Mouse (Mus musculus): ENCODE measurements at regions not wholly inside any gene's neighbourhood (a gene's known extent, or its start where the extent isn't known, plus 50 kb on each side); places are given as distances from the start of the nearest gene placed in this dataset.

DNA sequence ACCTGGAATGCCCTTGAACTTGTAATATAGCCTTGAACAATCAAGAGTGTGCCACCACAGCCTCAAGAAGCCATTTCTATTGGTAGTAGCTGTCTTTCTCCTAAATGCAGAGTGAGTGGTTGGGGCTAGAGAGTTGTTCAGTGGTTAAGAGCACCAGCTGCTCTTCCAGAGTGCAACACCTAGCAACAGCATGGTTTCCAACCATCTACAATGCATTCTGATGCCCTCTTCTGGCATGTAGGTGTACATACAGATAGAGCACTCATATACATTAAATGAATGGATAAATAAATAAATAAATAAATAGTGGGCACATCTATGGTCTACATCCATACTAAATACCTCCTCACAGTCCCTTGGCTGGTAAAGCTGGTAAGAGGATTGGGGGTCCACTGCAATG is 316.2 kb upstream of the Spred2 start:
- no peak for DNase-seq (ENCODE audit: low spot score)

DNA sequence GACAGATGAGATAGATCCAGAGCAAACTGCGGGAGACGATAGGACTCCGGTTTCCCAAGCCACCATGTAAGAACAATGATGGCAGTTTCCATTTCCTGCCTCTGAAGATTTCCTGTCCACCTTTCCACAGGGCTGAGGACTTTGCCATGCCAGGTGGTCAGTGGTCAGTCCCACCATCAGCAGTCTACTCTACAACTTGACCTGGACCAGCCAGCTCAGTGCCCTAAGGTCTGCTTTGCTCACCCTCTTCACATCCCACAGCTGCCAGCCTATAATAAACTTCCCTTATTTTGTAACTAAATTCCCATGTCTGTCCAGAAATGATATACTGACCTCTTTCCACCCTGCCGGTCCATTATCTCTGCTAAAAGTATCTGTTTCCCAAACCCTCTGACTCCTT is 315.7 kb upstream of the Spred2 start:
- H3K27me3 ChIP-seq (ENCODE audit: insufficient read depth, poor library complexity, severe bottlenecking), result no peaks in the 10 kb centered on the region
- no peak overlapping the region for H3K27ac ChIP-seq
- H3K4me3 ChIP-seq, result no peak overlapping the region
- WGBS, result 94% methylated on average over 4 of the region's 4 CpGs
- no peaks in the 10 kb centered on the region for H3K36me3 ChIP-seq
- H3K4me1 ChIP-seq (replicated peaks), result no peaks in the 10 kb centered on the region
- no peak for DNase-seq (ENCODE audit: low spot score)
- H3K9me3 ChIP-seq, result no peaks in the 10 kb centered on the region

More for the DNA sequence above, 316.2 kb upstream of the Spred2 start:
- no peaks in the 10 kb centered on the region for H3K9me3 ChIP-seq
- H3K27me3 ChIP-seq (ENCODE audit: insufficient read depth, poor library complexity, severe bottlenecking), result no peaks in the 10 kb centered on the region
- no peaks in the 10 kb centered on the region for H3K4me1 ChIP-seq (replicated peaks)
- H3K4me3 ChIP-seq, result no peak overlapping the region
- H3K36me3 ChIP-seq, result no peaks in the 10 kb centered on the region
- H3K27ac ChIP-seq, result no peak overlapping the region

DNA sequence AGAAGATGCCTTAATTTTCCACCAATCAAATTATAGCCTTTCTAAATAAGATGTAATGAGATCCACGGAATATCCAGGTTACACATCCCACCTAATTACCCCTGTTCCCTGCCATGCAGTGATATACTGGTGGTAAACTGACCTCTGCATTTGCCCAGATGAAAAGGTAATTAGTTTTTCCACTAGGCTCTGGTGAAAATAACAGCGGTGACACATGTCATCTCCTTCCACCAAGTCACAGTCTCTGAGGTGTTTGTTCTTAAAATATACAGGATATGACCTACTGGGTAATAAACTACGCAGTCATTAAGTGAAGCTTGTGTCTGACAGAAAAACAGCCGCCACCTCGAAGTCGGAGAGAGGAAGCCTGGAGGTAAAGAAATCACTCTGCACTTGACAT is 313.6 kb upstream of the Spred2 start:
- 77% methylated on average over 6 of the region's 6 CpGs for WGBS
- no peak for DNase-seq (ENCODE audit: low spot score)

DNA sequence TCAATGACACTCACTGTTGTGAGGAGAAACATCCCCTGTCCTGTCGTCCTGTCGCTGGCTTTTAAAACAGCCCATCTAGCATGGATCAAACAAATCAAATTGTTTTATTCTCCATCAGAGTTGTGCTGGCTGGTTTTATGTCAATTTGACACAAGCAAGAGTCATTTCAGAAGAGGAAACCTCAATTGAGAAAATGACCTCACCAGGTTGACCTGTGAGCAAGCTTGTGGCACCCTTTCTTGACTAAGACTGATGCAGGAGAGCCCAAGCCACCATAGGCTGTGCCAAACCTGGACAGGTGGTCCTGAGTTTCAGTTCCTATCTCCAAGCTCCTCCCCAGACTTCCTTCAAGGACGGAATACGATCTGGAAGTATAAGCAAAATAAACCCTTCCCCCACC is 313.0 kb upstream of the Spred2 start:
- H3K4me1 ChIP-seq (replicated peaks), result no peaks in the 10 kb centered on the region
- no peaks in the 10 kb centered on the region for H3K27me3 ChIP-seq (ENCODE audit: insufficient read depth, poor library complexity, severe bottlenecking)
- no peak overlapping the region for H3K27ac ChIP-seq
- DNase-seq (ENCODE audit: low spot score), result no peak
- 89% methylated on average over 4 of the region's 4 CpGs for WGBS
- H3K9me3 ChIP-seq, result no peaks in the 10 kb centered on the region
- H3K4me3 ChIP-seq, result no peak overlapping the region
- no peaks in the 10 kb centered on the region for H3K36me3 ChIP-seq

More for the DNA sequence above, 313.6 kb upstream of the Spred2 start:
- Histone ChIP-seq H3K4me3 (no peak overlapping the region), H3K4me1 (replicated peaks) (no peaks in the 10 kb centered on the region), H3K27me3 (ENCODE audit: insufficient read depth, poor library complexity, severe bottlenecking) (no peaks in the 10 kb centered on the region), H3K27ac (no peak overlapping the region), H3K36me3 (no peaks in the 10 kb centered on the region), H3K9me3 (no peaks in the 10 kb centered on the region)

DNA sequence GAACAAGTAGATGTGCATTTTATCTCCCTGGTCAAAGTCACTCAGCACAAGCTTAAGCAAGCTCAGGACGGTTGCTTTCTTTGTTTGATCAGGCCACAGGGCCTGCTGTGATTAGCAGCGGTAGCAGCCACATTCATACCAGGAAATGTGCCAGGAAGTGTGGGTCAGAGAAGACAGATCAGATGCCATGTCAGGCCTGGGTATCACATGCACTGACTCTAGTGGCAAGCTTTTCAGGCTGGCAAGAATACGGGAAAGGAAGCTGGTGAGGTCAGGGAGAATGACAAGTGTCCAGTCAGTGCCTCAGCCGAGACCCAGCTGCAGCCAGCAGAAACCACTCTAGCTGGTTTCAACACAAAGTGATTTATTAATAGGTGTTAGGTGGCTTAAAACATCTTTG is 307.7 kb upstream of the Spred2 start:
- Histone ChIP-seq H3K27ac (no peak overlapping the region), H3K4me3 (no peak overlapping the region), H3K9me3 (no peaks in the 10 kb centered on the region), H3K27me3 (ENCODE audit: insufficient read depth, poor library complexity, severe bottlenecking) (no peaks in the 10 kb centered on the region), H3K36me3 (no peaks in the 10 kb centered on the region), H3K4me1 (replicated peaks) (no peaks in the 10 kb centered on the region)
- DNase-seq (ENCODE audit: low spot score), result no peak
- 73% methylated on average over 4 of the region's 4 CpGs for WGBS

DNA sequence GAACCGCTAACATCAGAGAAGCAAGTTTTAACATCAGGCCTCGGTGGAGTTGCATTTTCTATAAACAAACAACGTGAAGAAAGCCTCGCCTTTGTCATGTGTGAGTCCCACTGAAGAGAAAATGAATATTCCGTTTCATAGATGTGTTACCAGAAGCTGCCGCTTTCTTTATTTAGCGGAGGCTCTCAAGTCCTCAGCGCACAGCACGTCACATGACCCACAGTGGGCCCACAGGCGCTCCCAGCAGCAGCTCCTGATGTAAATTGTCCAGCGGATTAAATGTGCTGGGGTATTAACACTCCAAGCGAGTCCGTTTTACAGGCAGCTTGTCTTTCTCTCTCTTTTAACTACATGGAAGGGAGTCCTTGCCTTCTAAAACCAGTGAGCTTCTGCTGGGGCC is 304.7 kb upstream of the Spred2 start:
- peaks cover 10% of the 10 kb centered on the region for H3K9me3 ChIP-seq
- H3K4me1 ChIP-seq (replicated peaks), result no peaks in the 10 kb centered on the region
- no peak overlapping the region for H3K4me3 ChIP-seq
- H3K27me3 ChIP-seq (ENCODE audit: insufficient read depth, poor library complexity, severe bottlenecking), result no peaks in the 10 kb centered on the region
- DNase-seq (ENCODE audit: low spot score), result no peak
- no peaks in the 10 kb centered on the region for H3K36me3 ChIP-seq
- H3K27ac ChIP-seq, result no peak overlapping the region
- 84% methylated on average over 13 of the region's 13 CpGs for WGBS

DNA sequence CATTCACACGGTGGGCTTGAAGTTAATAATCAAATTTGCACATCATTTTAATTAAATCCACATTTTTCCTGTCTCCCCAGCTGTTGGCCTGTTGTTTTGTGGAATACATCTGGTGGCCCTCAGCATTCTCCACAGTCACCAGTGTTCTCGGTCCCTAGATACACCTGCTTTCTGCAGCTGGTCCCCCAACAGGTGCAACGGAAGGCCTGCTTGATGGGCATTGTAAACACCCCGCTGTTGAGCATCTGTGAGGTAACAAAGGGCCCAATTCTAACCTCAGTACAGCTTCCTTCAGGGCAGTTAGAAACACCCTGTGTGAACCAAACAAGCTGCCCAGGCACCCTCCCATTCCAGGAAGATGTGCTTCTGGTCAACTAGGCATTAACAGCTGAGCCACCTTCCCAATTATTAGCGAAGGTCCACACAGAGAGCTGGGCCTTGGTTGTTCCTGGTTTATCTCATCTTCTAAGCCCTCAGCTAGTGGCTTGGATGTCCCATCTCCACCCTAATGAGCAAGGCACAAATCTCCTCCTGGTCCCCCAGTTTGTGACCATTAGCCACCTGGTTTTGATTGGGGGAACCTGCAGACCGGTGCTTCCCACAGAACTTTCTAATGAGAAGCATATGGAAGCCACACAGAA is 293.0 kb upstream of the Spred2 start:
- Histone ChIP-seq H3K4me3 (no peak overlapping the region), H3K36me3 (no peaks in the 10 kb centered on the region), H3K27me3 (ENCODE audit: insufficient read depth, poor library complexity, severe bottlenecking) (no peaks in the 10 kb centered on the region), H3K9me3 (0 out of 2 replicates have a peak, but pooled peaks cover 3% of the 10 kb centered on the region), H3K27ac (no peak overlapping the region), H3K4me1 (replicated peaks) (no peaks in the 10 kb centered on the region)
- WGBS, result 80% methylated on average over 6 of the region's 6 CpGs
- no peak for DNase-seq (ENCODE audit: low spot score)

DNA sequence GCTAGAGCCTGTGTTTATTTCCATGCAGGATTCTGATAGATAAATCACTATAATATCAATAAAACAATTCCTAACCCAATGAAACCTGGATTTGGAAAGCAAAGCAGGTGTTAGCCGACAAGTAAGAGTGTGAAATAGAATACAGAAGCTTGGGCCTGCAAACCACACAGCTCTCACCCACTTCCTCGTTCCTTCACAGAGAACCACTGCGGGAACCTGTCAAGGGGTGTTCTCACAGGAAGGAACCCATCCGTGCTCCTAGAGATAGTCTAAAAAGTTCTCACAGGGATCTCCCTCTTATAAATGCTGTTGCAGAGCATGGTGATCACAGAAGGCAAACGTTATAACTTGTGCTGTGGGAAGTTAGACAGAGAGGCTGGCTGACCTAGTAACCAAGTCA is 291.7 kb upstream of the Spred2 start:
- Histone ChIP-seq H3K4me1 (replicated peaks) (no peaks in the 10 kb centered on the region), H3K9me3 (no peaks in the 10 kb centered on the region), H3K27me3 (ENCODE audit: insufficient read depth, poor library complexity, severe bottlenecking) (no peaks in the 10 kb centered on the region), H3K27ac (no peak overlapping the region), H3K4me3 (no peak overlapping the region), H3K36me3 (no peaks in the 10 kb centered on the region)
- WGBS, result 84% methylated on average over 5 of the region's 5 CpGs
- DNase-seq (ENCODE audit: low spot score), result no peak

DNA sequence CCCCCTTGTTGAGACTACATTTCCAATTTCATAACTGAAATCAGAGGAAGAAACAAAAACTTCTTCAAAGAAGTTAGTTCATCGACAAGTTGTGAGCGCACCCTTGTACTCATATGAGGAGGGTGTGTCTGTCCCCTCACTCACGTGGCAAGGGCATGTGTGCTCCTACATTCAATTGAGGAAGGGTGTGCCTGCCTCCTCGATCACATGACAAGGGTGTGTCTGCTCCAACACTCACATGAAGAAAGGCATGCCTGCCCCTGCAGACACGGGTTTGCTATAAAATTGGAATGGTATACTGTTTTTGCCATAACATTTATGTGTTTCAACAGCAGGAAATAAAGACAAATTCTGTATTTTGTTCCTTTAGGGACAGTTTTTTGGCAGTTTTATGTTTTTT is 290.6 kb upstream of the Spred2 start:
- H3K9me3 ChIP-seq, result no peaks in the 10 kb centered on the region
- DNase-seq (ENCODE audit: low spot score), result no peak
- 86% methylated on average over 5 of the region's 5 CpGs for WGBS

DNA sequence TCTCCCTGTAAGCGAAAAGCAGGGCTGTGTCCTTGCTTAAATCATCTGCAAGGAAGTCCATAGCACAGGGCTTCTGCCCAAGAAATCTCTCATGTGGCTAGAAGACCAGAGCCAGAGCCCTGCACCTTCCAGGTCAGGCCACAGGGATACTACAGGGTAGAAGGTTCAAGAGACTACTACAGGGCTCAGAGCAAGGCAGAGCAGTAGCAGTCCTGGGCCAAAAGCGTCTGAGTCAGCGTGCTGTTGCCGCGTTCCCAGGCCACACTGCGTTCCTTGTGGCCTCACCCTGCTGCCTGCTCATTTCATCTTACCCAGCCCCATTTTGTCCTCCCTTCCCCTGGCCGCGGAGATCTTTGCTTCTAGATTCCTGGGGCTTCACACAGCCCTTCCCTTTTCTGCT is 283.0 kb upstream of the Spred2 start:
- no peaks in the 10 kb centered on the region for H3K36me3 ChIP-seq
- no peaks in the 10 kb centered on the region for H3K9me3 ChIP-seq
- H3K4me3 ChIP-seq, result no peak overlapping the region
- no peaks in the 10 kb centered on the region for H3K27me3 ChIP-seq (ENCODE audit: insufficient read depth, poor library complexity, severe bottlenecking)
- no peak overlapping the region for H3K27ac ChIP-seq
- 71% methylated on average over 8 of the region's 8 CpGs for WGBS
- no peak for DNase-seq (ENCODE audit: low spot score)
- H3K4me1 ChIP-seq (replicated peaks), result peaks cover 9% of the 10 kb centered on the region

More for the DNA sequence above, 290.6 kb upstream of the Spred2 start:
- Histone ChIP-seq H3K4me1 (replicated peaks) (no peaks in the 10 kb centered on the region), H3K27me3 (ENCODE audit: insufficient read depth, poor library complexity, severe bottlenecking) (no peaks in the 10 kb centered on the region), H3K4me3 (no peak overlapping the region), H3K36me3 (no peaks in the 10 kb centered on the region), H3K27ac (no peak overlapping the region)

DNA sequence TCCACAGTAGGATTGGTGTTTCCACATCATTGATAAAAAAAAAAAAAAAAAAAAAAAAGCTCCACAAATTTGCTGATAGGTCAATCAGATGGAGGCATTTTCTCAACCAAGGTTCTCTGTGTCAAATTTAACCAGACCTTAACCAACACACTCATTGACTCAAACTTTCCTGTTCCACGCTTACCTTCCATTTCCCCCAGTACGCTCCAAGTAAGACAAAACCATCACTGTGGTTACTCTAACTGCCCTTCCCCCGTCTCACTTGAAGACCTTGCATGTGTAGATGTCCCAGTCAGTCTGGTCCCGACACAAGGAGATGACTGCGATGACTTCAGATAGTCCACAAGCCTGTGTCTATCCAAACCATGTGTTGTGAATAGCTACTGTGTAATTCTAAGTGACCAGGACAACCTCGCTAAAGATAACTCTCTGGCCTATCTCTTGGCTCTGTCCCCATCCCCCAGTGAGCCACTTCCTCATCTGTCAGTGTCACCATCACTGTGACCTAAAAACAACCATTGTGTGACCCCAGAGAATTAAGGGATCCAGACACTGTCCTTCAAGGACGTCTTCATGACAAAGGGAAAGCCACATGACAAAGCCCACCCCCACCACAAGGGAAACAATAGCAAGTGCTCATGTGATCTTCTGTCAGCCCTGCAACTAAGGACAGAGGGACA is 279.9 kb upstream of the Spred2 start:
- peaks cover 9% of the 10 kb centered on the region for H3K4me1 ChIP-seq (replicated peaks)
- H3K36me3 ChIP-seq, result no peaks in the 10 kb centered on the region
- H3K27me3 ChIP-seq (ENCODE audit: insufficient read depth, poor library complexity, severe bottlenecking), result no peaks in the 10 kb centered on the region
- peak; percentile 18 for DNase-seq (ENCODE audit: low spot score)
- WGBS, result 60% methylated on average over 7 of the region's 7 CpGs
- H3K4me3 ChIP-seq, result no peak overlapping the region
- no peaks in the 10 kb centered on the region for H3K9me3 ChIP-seq
- peak overlapping the region; percentile 45; the same call in 1 of the 2 replicates for H3K27ac ChIP-seq

DNA sequence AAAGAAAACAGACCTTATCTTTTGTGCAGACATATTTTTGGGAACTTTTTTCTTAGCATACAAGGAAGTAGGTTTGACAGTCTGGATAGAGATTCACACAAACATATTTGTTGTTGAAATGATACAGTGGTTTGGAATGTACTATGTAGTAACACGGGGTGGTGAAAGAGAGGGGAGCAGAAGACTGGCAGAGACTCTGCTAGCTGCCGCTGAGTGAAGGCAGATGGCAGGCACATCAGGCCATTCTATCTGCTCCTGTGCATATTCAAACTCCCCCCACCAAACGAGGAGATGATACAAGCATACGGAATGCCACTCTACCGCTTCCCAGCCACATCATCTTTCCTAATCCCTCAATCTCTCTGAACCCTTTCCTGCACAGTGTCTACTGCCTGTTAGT is 279.1 kb upstream of the Spred2 start:
- Histone ChIP-seq H3K4me3 (no peak overlapping the region), H3K36me3 (no peaks in the 10 kb centered on the region), H3K27ac (0 out of 2 replicates have a peak overlapping the region, but pooled peaks have one; percentile 24), H3K27me3 (ENCODE audit: insufficient read depth, poor library complexity, severe bottlenecking) (no peaks in the 10 kb centered on the region), H3K9me3 (no peaks in the 10 kb centered on the region), H3K4me1 (replicated peaks) (peaks cover 9% of the 10 kb centered on the region)
- DNase-seq (ENCODE audit: low spot score), result no peak
- 72% methylated on average over 5 of the region's 5 CpGs for WGBS

DNA sequence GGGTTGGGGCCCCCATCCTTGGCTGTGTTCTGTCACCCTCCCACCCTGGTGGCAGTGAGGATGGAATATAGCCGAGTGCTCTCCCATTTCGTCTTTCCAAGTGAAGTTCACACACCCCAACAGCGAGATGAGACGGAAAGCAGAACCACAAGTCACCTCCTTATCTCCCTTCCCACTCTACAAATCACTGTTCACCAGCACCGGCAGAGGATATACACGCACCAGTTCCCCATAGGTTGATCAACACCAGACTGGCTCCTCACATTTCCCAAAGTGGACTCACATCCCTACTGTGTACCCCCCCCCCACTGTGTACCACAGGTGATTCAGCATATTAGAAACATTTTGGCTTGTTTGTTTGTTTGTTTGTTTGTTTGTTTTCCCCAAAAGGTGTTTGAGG is 272.7 kb upstream of the Spred2 start:
- no peak for DNase-seq (ENCODE audit: low spot score)
- peaks cover 4% of the 10 kb centered on the region; the same call in 1 of the 2 replicates for H3K4me1 ChIP-seq (replicated peaks)
- H3K9me3 ChIP-seq, result no peaks in the 10 kb centered on the region
- no peaks in the 10 kb centered on the region for H3K36me3 ChIP-seq
- WGBS, result 97% methylated on average over 6 of the region's 6 CpGs
- no peaks in the 10 kb centered on the region for H3K27me3 ChIP-seq (ENCODE audit: insufficient read depth, poor library complexity, severe bottlenecking)
- H3K27ac ChIP-seq, result no peak overlapping the region
- no peak overlapping the region for H3K4me3 ChIP-seq

All from hindbrain, embryonic 10.5 days (tissue).